Mouse (Mus musculus) layer of hippocampus, adult 8-10 months (tissue): ENCODE measurements around the gene Clic1. TPM values are rescaled to one million over a fixed set of nuclear protein-coding genes. Genes with fewer than 3 reads are reported as not detected.

Source experiments
- DNase-seq, 2 experiments: peaks; one replicate each; pipeline ENCODE4 v3.0.0; 2022; ENCODE audit warnings: low spot score in 2 of 2
- total RNA-seq, 4 experiments: library from RNA; stranded (reverse); gene quantifications; 2 replicates each; pipeline ENCODE4 v1.2.4; 2022

Clic1 gene
- total RNA-seq, 4 experiments from 2014 or later: 9.2 to 27.8 (median 15.9) TPM

DNA sequence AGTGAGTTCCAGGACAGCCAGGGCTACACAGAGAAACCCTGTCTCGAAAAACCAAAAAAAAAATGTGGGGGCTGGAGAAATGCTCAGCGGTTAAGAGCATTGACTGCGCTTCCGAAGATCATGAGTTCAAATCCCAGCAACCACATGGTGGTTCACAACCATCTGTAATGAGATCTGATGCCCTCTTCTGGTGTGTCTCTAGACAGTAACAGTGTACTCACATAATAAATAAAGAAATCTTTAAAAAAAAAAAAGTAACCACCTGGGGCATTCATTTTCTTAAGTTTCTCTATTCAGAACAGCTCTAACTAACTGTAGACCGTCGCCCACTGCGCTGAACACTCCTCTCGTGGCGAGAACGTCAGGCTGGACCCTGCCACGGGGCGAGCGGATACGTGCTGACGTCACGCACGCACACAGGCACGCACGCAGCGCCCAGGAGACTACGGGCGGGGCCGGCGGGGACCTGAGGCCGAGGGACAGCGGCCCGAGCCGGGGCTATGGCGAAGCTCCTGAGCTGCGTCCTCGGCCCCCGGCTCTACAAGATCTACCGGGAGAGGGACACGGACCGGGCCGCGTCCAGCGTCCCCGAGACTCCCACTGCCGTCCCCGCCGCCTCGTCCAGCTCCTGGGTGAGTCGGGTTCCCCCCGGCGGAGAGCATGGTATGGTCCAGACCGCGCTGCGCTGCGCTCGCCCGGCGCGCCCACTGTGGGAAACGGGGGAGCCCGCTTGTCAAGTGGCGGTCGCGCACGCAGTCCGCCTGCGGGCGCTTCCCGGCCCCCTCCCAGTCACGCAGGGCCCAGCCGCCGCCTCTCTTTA lies 39.3 kb downstream of the Clic1 start, which contains the start of gene Abhd16a:
TSS of gene Abhd16a (plus strand) at position 439 of the 820 bp plus-strand sequence.
- peak; percentile 91 to 95 for DNase-seq

DNA sequence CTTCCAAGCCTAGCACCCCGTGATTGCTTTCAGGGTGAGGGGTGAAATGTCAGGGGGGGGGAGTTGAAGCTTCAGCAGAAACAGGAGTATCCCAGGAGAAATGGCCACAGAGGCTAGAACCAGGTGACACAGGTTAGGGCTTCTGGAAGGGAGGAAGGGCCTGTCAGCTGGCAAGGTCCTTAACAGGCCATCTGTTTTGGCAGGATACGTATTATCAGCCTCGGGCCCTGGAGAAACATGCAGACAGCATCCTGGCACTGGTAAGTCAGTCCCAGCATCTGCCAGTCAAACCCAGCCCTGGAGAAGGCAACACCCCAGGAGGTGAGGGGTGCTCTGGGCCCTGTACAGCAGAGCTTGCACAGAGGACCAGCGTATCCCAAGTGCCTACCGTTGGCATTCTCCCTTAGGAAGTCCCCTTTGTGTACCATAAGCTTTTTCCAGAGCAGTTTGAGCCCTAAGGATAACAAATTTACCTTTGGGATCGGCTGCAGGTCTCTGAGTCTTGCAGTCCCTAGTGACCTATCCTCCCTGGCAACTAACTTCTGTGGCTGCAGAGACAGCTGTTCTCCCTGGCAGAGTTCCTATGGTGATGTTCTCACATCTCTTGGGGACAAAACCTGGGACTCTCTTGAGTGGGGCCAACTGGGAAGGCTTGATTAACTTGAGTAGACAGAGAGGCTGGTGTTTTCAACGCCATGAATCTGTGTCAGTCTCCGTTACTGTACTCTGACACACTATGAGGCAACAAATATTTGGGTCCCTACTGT lies 40.6 kb downstream of the Clic1 start:
- DNase-seq: no peak

DNA sequence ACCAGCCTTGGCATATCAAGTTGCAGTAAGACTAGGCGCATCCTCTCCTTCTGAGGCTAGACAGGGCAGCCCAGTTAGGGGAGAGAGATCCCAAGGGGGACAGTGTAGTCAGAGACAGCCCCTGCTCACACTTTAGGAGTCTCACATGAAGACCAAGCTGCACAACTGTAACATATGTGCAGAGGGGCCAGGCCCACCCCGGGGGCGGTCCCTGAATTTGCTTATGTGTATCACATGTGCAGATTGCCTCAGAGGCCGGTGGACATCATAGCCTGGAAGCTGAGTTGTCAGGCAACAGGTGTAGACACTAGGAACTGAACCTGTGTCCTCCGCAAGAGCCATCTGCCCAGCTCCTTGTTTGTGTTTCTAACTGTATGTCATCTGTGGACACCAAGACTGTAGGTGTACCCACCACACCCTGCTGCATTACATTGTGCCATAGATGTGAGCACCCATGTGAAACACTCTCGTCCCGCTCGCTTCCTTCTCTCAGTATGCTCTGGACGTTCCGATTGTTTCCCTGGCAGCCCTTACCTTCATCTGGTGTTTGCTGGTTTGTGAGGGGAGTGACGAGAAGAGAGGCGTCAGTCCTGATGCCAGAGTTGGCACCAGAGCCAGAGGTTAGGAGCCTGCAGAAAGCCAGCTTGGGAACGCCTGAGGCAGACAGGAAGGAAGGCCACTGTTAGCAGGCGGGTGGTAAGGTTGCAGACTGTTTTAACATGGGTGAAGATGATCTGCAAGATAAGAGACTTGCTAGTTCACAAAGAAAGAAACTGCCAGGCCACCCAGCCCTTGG lies 42.8 kb downstream of the Clic1 start:
- no peak for DNase-seq

DNA sequence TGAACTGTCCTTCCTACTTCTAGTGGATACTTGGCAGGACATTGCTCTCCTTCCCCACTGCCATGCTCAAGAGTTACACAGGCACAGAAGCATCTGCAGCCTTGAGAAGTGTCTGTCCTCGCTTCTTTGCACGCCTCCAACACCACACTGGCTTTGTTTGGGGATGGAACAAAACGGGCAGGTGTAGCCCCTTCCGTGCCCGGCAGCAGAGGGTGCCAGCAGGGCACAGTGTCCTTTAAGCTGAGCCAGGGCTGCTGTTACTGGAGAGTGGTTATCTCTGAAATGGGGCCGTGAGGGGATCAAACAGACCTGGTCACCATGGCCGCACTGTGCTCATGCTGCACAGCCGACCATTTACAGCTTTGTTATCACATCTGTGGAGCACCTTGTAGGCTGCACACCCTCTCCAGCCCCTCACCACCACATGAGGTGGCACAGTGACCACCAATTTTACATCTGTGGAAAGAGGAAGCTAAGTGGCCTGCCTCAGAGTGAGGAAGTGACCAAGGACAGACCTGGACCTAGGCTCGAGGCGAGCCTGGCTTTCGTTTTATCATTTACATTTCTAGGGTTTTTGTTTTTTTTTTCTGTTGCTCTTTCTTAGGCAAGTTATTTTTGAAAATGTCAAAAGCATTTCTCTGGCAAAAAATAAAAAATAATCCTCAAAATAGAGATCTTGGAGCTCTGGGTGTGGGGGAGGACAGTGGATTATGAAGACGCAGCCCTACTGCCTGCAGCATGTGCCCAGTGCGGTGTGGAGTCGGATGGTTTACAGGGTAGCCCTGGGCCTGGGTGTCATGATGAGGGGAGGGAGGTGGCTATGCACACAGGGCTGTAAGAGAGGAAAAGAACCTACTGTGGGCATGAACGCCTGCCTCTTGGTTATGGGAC lies 45.0 kb downstream of the Clic1 start:
- no peak for DNase-seq

DNA sequence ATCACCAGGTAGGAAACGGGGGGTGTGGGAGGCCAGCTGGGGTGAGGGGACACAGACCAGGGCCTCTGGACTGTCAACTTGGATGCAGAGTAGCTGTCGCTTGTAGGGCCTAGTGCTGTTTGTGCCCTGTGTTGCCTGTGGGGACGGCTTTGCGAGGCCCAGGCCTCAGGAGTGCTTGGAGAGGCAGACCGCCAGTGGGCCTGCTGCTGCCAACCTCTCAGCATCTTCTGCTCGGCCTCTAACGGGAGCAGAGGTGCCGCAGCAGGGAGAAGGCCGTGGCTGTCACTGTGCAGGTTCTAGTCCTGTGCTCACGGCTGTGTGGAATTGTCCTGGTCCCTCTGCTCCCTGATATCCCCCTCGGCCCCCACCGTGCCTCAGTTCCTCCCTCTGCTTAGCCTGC lies 46.8 kb downstream of the Clic1 start:
- DNase-seq: no peak

DNA sequence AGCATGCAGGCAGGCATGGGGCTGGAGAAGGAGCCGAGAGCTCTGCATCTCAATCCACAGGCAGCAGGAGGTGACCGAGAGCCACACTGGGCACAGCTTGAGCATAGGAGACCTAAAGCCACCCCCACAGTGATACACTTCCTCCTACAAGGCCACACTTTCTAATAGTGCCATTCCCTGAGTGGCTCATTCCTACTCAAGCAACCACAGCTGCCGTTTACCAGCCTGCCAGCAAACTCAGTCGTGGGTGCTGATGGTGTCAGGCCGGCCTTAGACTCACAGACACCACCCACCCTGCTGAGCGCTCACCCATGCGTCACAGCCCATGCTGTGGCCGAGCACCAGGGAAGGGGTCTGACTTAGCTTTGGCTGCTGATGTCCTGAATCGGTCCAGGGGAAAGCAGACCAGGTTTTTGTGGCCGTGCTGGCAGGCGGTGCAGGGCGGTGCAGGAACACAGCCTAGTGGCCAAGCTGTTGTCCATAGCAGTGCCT lies 47.4 kb downstream of the Clic1 start:
- DNase-seq: peak in 1 of 2 experiments; percentile 31

DNA sequence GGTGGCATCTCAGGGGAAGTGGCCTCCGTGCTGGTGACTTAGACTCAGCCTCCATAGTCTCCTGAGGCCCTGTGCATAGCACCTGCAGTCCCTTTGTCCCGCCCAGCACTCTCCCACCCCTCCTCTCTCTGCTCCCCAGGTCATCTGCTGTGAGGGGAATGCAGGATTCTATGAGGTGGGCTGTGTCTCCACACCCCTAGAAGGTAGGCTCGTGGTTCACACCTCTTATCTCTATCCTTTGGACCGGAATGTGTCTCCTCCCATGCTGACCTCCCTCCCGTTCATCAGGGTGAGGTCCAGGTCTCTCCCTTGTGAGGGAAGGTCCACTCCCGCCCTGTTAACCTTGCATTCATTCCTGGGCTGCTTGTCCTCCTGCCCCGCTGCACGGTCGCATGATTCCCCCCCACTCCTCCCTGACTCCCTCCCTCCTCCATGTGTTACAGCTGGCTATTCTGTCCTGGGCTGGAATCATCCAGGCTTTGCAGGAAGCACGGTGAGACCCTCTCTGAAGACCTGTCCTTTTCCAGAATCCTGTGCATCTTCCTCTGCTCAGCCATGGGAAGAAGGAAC lies 50.5 kb downstream of the Clic1 start:
- no peak for DNase-seq

DNA sequence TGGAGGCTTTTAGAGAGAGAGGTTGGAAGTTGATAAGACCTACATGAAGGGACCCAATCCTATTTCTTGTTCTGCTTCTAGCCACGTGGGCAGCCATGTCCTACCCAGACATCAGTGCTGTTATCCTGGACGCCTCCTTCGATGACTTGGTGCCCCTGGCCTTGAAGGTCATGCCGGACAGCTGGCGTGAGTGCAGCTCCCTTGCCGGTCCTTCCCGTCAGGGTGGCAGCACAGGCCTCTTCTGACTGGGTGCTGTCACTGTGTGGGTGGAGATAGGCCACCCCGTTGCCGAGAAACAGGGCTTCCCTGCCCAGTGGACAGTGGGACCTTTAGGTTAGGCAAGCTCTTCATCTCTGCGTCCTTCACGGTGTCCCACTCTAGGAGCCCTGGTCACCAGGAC lies 51.4 kb downstream of the Clic1 start:
- DNase-seq: no peak

DNA sequence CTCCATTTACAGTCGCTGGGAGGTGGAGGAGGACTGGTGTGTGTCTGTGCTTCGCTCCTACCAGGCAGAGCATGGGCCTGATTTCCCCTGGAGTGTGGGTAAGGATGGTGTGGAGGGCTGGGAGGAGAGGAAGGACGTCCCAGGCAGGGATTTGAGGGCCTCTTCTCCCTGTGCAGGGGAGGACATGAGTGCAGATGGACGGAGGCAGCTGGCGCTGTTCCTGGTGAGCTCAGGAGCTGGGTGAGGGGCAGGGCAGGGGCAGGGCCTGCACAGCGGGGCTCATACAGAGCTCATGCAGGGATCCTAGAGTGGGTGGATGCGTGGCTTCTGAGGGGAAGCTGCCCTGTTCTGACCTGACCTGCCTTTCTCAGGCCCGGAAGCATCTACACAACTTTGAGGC lies 52.5 kb downstream of the Clic1 start:
- DNase-seq: no peak

DNA sequence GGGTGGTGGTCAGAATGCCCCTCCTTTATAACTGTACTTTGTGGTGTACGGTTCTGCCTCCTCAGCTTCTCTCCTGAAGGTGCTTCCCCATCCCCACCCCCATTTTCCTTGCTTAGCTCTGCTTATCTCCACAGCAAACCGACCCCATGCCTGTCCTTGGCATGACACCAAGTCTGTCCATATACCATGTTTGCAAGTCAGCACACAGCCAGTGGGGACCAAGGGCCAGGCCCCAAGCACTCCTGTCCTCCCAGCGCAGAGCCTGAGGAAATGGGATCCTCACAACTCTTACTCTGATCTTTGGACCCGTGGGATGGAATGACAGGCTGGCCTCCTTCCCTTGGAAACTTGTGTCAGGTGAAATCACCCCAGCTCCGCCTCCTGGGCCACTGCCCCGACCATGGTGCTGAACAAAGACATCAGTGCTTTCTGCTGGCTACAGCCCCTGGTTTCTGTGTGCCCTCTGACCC lies 53.5 kb downstream of the Clic1 start:
- no peak for DNase-seq

DNA sequence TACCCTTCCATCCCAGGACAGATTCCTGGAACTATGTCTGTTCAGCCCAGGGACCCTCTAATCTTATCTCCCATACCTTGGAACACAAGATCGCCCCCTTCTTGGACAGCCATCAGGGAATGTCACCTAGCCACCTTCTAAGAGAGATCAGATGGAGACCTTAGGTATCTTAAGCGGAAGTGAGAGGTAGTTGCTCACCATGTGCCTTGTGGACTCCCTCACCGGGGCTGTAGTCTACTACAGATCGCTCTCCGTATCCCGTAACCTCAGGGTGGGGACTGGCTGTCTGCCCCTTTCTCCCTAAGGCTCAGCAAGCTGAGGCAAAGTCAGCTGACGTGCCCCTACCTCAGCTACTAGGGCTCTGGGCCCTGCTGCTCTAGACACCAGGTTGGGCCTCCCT lies 54.3 kb downstream of the Clic1 start:
- no peak for DNase-seq

DNA sequence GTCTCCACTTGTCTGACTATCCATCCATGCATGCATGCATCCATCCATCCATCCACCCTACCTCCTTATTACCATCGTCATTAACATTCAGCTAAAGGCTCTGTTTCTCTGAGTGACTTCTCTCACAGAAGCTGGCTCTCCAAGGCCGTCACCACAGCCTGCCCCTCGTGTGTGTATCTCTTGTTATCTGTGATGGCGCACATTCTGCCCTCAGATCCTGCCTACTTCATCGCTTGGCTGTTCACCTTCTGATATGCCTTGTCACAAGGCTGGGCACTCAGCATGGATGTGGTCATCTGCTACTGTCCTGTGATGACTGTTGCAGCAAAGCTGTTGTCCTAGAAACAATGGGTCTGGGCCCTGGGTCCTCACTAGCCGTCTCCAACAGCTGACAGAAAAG lies 55.0 kb downstream of the Clic1 start:
- no peak for DNase-seq

DNA sequence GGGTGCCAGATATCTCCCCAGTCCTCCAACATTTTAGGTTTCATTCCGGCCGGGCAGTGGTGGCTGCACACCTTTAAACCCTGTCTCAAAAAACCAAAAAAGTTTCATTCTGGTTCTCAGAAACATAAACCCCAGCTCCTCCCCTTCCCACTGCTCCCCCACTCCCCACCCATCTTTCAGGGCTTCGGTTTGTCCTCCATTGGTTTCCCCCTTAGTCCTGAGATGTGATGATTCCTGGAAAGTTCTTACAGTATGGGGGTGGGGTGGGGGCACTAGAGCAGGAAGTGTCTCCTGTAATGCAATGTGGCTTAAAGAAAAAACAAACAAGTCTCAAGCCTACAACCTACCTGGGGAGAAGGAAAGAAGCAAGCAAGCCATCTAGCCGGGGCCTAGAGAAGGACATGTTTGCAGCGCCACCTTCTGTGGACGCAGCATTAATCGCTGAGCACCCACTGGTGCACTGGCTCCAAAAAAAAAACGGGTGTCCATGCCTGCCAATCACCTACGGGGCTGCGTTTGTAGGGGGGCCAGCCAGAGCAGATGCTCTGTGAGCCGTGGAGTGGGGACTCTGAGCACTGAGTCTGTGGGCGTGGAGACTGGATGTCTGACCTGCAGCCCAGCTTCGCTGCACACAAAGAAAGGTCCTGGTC lies 56.1 kb downstream of the Clic1 start:
- no peak for DNase-seq

DNA sequence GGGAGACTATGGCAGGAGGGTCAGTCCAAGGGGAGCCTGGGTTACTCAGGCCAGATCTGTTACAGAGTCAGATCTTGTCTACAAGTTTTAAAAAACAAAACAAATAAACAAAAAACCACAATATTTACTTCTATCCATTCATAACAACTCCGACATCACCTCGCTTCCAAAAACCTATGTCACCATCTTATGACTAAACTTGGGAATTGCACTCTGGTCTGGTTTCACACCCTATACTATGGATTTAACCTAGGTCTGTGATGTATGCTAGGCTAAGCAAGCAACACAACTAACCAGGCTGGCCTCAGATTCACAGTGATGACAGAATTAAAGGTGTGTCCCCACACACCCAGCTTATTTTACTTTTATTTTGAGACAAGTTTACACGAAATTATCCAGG lies 56.8 kb downstream of the Clic1 start:
- DNase-seq: no peak

DNA sequence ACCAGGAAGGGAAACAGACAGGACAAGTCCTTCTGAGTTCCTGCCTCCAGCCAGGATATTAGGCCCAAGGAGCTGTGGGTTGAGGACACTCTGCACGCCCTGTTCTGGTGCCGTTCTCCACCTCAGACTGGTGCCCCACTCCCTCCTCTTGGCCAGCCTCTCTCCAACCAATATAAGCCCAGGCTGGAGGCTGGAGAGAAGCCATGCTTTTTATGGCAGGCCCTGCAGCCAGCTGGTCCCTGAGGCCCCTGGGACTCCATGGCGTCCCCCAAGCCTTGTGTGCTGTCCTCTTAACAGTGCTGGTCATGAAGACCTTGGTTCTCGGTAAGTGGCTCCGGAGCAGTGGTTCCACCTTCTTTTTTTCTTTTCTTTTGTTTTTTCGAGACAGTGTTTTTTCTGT lies 58.3 kb downstream of the Clic1 start, which contains the start of gene Ly6g5c:
TSS of gene Ly6g5c (plus strand) at position 183 of the 400 bp plus-strand sequence.
- no peak for DNase-seq
